ENCODE assay signal across 8 mouse cellular contexts in genomic region chr7:79934862-79935510, GRCm38 (mm10). TPM values are rescaled to one million over a fixed set of nuclear protein-coding genes. Genes with fewer than 3 reads are reported as not detected.
A peak's percentile ranks its signal among the peaks of the same experiment; 100 is the strongest.
DNase-seq lines count a peak whose midpoint lies in the region; ATAC-seq lines count a peak whose summit lies in the region.

Gene Arpin, minus strand, starts transcription at chr7:79935359.

- peaks cover 18% of the 10 kb centered on the region for H3K4me1 ChIP-seq in megakaryocyte, embryonic 14.5 days
- H3K4me1 ChIP-seq in midbrain, embryonic 10.5 days: peaks cover 24% of the 10 kb centered on the region

- H3K27ac ChIP-seq in midbrain, embryonic 10.5 days (replicated peaks): peak within 1 kb of the TSS; percentile 88

- peaks cover 16% of the 10 kb centered on the region for H3K9me3 ChIP-seq in megakaryocyte, embryonic 14.5 days
- H3K9me3 ChIP-seq in midbrain, embryonic 10.5 days (replicated peaks): no peaks in the 10 kb centered on the region

- intact Hi-C loops in left cerebral cortex, postnatal 4 days (cut with DNase I): loop anchor here (10.0 kb wide), 1 partner anchor 60 kb away; no protein-coding TSS in a partner anchor

- peak; percentile 80 for DNase-seq in embryo, embryonic 9.5 days (ENCODE audit: extremely low spot score)
- peak; percentile 99 for DNase-seq in heart, adult 11 months
- peak; percentile 79 for DNase-seq in kidney, adult 11 months
- peak; percentile 56 for DNase-seq in left cerebral cortex, postnatal 4 days
- DNase-seq in midbrain, embryonic 10.5 days (ENCODE audit: low spot score): peak; percentile 79
- DNase-seq in skeletal muscle tissue, adult 2 months (ENCODE audit: low read depth, low spot score): peak; percentile 71

- H3K27me3 ChIP-seq in megakaryocyte, embryonic 14.5 days (replicated peaks): peaks cover 62% of the 10 kb centered on the region
- peaks cover 9% of the 10 kb centered on the region; the same call in 1 of the 2 replicates for H3K27me3 ChIP-seq in midbrain, embryonic 10.5 days (ENCODE audit: low read depth, poor library complexity, severe bottlenecking)

- no peak for ATAC-seq in megakaryocyte, adult 5-6 weeks (ENCODE audit: poor library complexity, severe bottlenecking)

- no peaks in the 10 kb centered on the region for H3K36me3 ChIP-seq in megakaryocyte, embryonic 14.5 days (replicated peaks; ENCODE audit: low read length)
- H3K36me3 ChIP-seq in midbrain, embryonic 10.5 days: peaks cover 4% of the 10 kb centered on the region; the same call in 1 of the 2 replicates

- peak within 1 kb of the TSS; percentile 88 for H3K4me3 ChIP-seq in megakaryocyte, embryonic 14.5 days (replicated peaks)
- peak within 1 kb of the TSS; percentile 68 for H3K4me3 ChIP-seq in midbrain, embryonic 10.5 days

- under 1% methylated on average over 32 of the region's 32 CpGs for WGBS in midbrain, embryonic 10.5 days

RNA-seq across cellular contexts. Expression of gene Arpin, which starts in this region (rescaled TPM):
- 0.74 and 1.5 TPM in 2 replicates for polyA plus RNA-seq in megakaryocyte, embryonic 14.5 days (2012; ENCODE audit: insufficient read depth, low replicate concordance)
- total RNA-seq in megakaryocyte, adult 5-6 weeks (2015): not detected in 2 replicates
- 0.08 TPM in 1 of 2 replicates, not detected in the other for total RNA-seq in megakaryocyte, adult 5-6 weeks (2017)
- total RNA-seq in left cerebral cortex, postnatal 4 days (2021): 1 to 10 TPM; 8.3 to 9.4 TPM
- 24.0 and 24.5 TPM in 2 replicates for polyA plus RNA-seq in midbrain, embryonic 10.5 days (2016; fragmentation: Nextera tagmentation; extraction: Ambion mirVana)

Comparison
In these comparisons a context has a peak if more than half of its experiments do, and no peak if none do; other contexts are left out.
1. RNA of gene Arpin (total RNA-seq): 8.3 to 9.4 TPM in left cerebral cortex, postnatal 4 days; 0.08 TPM in megakaryocyte, adult 5-6 weeks; every median in the first group is over 4 times any median in the second.
2. RNA of gene Arpin (polyA plus RNA-seq): 24.0 to 24.5 TPM in midbrain, embryonic 10.5 days; 0.74 to 1.5 TPM in megakaryocyte, embryonic 14.5 days; every median in the first group is over 10 times any median in the second.
3. Peak in every context shown above with its lines, with median percentiles within 50 percentile points of each other: DNase-seq.